18 mouse cellular contexts compared by ENCODE assay signal in the genomic region with DNA sequence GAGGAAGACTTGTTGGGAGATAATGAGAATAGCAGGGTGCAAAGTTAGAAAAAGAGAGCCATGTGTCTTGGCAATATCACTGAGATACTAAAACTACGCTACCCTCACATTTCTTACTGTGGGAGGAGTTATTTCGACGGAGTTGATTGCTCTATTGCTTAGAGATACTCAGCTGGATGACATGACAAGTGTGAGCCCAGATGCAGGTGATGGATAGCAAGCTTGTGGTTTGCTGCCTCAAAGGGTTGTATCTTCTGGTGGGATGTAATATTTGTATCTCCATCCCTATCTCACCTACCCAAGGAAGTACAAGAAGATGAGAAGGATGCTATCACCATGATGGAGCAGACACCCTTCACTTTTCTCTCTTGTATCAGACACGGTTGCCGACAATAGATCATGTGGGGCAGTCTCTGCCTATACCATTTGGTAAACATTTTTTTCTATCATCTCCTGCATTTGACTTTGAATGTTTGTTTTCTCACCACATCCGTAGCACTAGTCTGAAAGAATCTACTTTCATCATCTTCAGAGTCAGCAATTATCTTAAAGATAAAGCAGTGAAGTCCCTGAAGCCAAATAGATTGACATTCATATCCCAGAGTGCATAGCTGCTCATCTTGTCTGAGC. TPM values are rescaled to one million over a fixed set of nuclear protein-coding genes. Genes with fewer than 3 reads are reported as not detected.
DNase-seq lines count a peak whose midpoint lies in the region; ATAC-seq and TF ChIP-seq lines count a peak whose summit lies in the region.
"Had no signal": no experiment of that assay in that cellular context is flagged by ENCODE, and none has a peak within 500 bp of the region (broad histone marks: within the 10 kb centered on the region; RNA-seq: fewer than 3 reads in every experiment).

No protein-coding gene starts in this region.

- H3K27me3 ChIP-seq in liver, embryonic 15.5 days, result no peaks in the 10 kb centered on the region
- H3K27me3 ChIP-seq in small intestine, adult 2 months (ENCODE audit: control insufficient read depth, insufficient read depth, low read length), result no peaks in the 10 kb centered on the region
- H3K27me3 ChIP-seq in heart, embryonic 11.5 days (ENCODE audit: control insufficient read depth, insufficient read depth, low read length), result no peaks in the 10 kb centered on the region
- H3K27me3 ChIP-seq: embryonic facial prominence, embryonic 13.5 days; heart, embryonic 13.5 days; hindbrain, embryonic 15.5 days had no signal

- H3K9ac ChIP-seq in liver, embryonic 15.5 days, result no peak overlapping the region
- H3K9ac ChIP-seq in heart, embryonic 11.5 days (ENCODE audit: low read depth, low read length), result no peak overlapping the region
- H3K9ac ChIP-seq: embryonic facial prominence, embryonic 13.5 days; heart, embryonic 13.5 days; hindbrain, embryonic 15.5 days had no signal

- no peak for TF ChIP-seq CTCF in small intestine, adult 2 months (IDR thresholded peaks at IDR 0.05; ENCODE audit: extremely low read depth, insufficient read length, insufficient replicate concordance, low read depth, low read length)

- H3K4me1 ChIP-seq in liver, embryonic 15.5 days (replicated peaks), result peaks cover 34% of the 10 kb centered on the region
- H3K4me1 ChIP-seq in small intestine, adult 2 months (ENCODE audit: control insufficient read depth, insufficient read depth, insufficient read length, low read length), result peaks cover 2% of the 10 kb centered on the region; the same call in 1 of the 2 replicates
- H3K4me1 ChIP-seq in heart, embryonic 11.5 days (ENCODE audit: control insufficient read depth, insufficient read depth, low read length), result peaks cover 40% of the 10 kb centered on the region

- H3K27ac ChIP-seq in liver, embryonic 15.5 days (replicated peaks), result no peak overlapping the region
- H3K27ac ChIP-seq in small intestine, adult 2 months (ENCODE audit: insufficient read depth, low read depth, low read length), result 0 out of 2 replicates have a peak overlapping the region, but pooled peaks have one; percentile 36
- no peak overlapping the region for H3K27ac ChIP-seq in heart, embryonic 11.5 days (ENCODE audit: low read depth, low read length)
- H3K27ac ChIP-seq: embryonic facial prominence, embryonic 13.5 days; heart, embryonic 13.5 days; hindbrain, embryonic 15.5 days had no signal

- TF ChIP-seq POLR2A in small intestine, adult 2 months (IDR thresholded peaks at IDR 0.05; ENCODE audit: low read depth, low read length), result no peak

- H3K4me2 ChIP-seq in liver, embryonic 15.5 days, result no peak overlapping the region
- no peak overlapping the region for H3K4me2 ChIP-seq in heart, embryonic 11.5 days
- H3K4me2 ChIP-seq: embryonic facial prominence, embryonic 13.5 days; heart, embryonic 13.5 days; hindbrain, embryonic 15.5 days had no signal

- H3K9me3 ChIP-seq in liver, embryonic 15.5 days (replicated peaks), result no peaks in the 10 kb centered on the region
- no peaks in the 10 kb centered on the region for H3K9me3 ChIP-seq in heart, embryonic 11.5 days (replicated peaks; ENCODE audit: control insufficient read depth, low read length)
- H3K9me3 ChIP-seq: embryonic facial prominence, embryonic 13.5 days; heart, embryonic 13.5 days; hindbrain, embryonic 15.5 days had no signal

- no peak overlapping the region for H3K4me3 ChIP-seq in liver, embryonic 15.5 days (replicated peaks)
- H3K4me3 ChIP-seq in small intestine, adult 2 months (ENCODE audit: low read depth, low read length), result no peak overlapping the region
- H3K4me3 ChIP-seq in heart, embryonic 11.5 days (ENCODE audit: low read depth, low read length), result no peak overlapping the region
- H3K4me3 ChIP-seq: embryonic facial prominence, embryonic 13.5 days; heart, embryonic 13.5 days; hindbrain, embryonic 15.5 days had no signal

- peak; percentile 11 for DNase-seq in layer of hippocampus, adult 9-11 months
- DNase-seq in layer of hippocampus, postnatal 36 days, result no peak
- DNase-seq in lung, postnatal 25 days (ENCODE audit: low spot score), result no peak
- DNase-seq: adrenal gland, adult 8-10 months; cerebellum, postnatal 10 days; heart, postnatal 4 days; retina, postnatal 1 day; thymus, postnatal 25 days had no signal

- H3K36me3 ChIP-seq in liver, embryonic 15.5 days (replicated peaks), result no peaks in the 10 kb centered on the region
- H3K36me3 ChIP-seq in small intestine, adult 2 months (ENCODE audit: control insufficient read depth, insufficient read depth, low read length), result no peaks in the 10 kb centered on the region
- no peaks in the 10 kb centered on the region for H3K36me3 ChIP-seq in heart, embryonic 11.5 days (ENCODE audit: control insufficient read depth, insufficient read depth, low read length)
- H3K36me3 ChIP-seq: embryonic facial prominence, embryonic 13.5 days; heart, embryonic 13.5 days; hindbrain, embryonic 15.5 days had no signal

- ATAC-seq in activated CD4-positive, CD25-positive, alpha-beta regulatory T cell, adult 4 months, result peak; percentile 89
- ATAC-seq in liver, embryonic 15.5 days (ENCODE audit: insufficient read depth), result peak; percentile 57; the same call in 1 of the 2 replicates
- no peak for ATAC-seq in heart, embryonic 11.5 days (replicated peaks; ENCODE audit: insufficient number of reproducible peaks, low FRiP score, low TSS enrichment)
- ATAC-seq: forebrain, embryonic 16.5 days; intestine, postnatal 0 days; midbrain, embryonic 16.5 days had no signal

- 45% methylated on average over 6 of the region's 6 CpGs for WGBS in liver, embryonic 15.5 days (ENCODE audit: insufficient replicate concordance)
- 83% methylated on average over 6 of the region's 6 CpGs for WGBS in small intestine, adult 2 months
- 80% methylated on average over 6 of the region's 6 CpGs for WGBS in heart, embryonic 11.5 days (ENCODE audit: insufficient replicate concordance)

RNA-seq across cellular contexts. Expression of gene Cd44, which starts 15.0 kb away (rescaled TPM):
- total RNA-seq in layer of hippocampus, postnatal 36 days (2021), result 1 to 10 TPM; 3.4 to 4.1 TPM
- 10 to 100 TPM; 78.7 to 86.7 TPM for polyA plus RNA-seq in activated CD4-positive, CD25-positive, alpha-beta regulatory T cell, adult 4 months (2017; shearing (Covaris generic))
- polyA plus RNA-seq in liver, embryonic 15.5 days (2015; fragmentation: Nextera tagmentation; extraction: Ambion mirVana), result 15.5 and 15.8 TPM in 2 replicates
- 8.9 and 10.8 TPM in 2 replicates for polyA plus RNA-seq in small intestine, adult 2 months (2012; rRNA removed)
- polyA plus RNA-seq in heart, embryonic 11.5 days (2014; fragmentation: Nextera tagmentation; extraction: Ambion mirVana), result 24.8 and 28.8 TPM in 2 replicates
